Mouse (Mus musculus) brain, embryonic 14.5 days (tissue): ENCODE data around the gene Nrxn3.

Experiments
- CTCF ChIP-seq: fragments of 200-500 bp; IDR thresholded peaks from 2 replicates; pipeline ENCODE4 v1.5.1; 2012; ENCODE audit warnings: inconsistent platforms, mild to moderate bottlenecking, moderate library complexity, borderline replicate concordance; ENCODE audit not compliant: insufficient read depth, insufficient read length; ENCODE audit errors: extremely low read depth
- POLR2A ChIP-seq: fragments of 200-500 bp; IDR thresholded peaks from 2 replicates; pipeline ENCODE4 v1.6.1; 2012; ENCODE audit warnings: mild to moderate bottlenecking, inconsistent platforms, borderline replicate concordance; ENCODE audit not compliant: poor library complexity, insufficient read depth, insufficient read length, severe bottlenecking; ENCODE audit errors: extremely low read depth

DNA sequence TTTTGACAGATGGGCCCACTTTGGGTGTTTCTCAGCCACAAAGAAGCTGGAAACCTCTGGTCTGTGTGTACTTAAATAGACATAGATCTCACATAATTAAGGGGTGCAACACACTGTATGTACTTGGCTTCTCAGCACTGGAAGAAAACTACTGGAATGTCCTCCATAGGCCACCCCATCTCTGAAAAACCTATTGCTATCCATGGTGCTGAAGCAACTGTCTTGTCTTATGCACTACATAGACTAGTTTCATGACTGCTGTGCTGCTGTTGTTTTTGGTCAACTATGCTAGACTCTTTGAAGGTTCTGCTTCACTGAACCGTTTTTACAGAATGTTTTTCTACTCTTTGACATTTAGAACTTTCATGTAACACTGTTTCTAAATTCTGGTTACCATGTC lies 519.8 kb downstream of the Nrxn3 start:
- TF ChIP-seq CTCF (no peak), POLR2A (no peak)
